Mouse (Mus musculus) urinary bladder, adult 18-20 months (tissue): ENCODE results near the gene Gm3409.
"Not testable (repeated sequence)": the region's sequence is repeated elsewhere in the genome, so short reads cannot be mapped to it uniquely, and the experiment has no call there.

Source experiments
- DNase-seq, 2 experiments: peaks; one replicate each; pipeline ENCODE4 v3.0.0; 2022; ENCODE audit warnings: low spot score in 2 of 2, mixed read lengths in 2 of 2

The Gm3409 gene

DNA sequence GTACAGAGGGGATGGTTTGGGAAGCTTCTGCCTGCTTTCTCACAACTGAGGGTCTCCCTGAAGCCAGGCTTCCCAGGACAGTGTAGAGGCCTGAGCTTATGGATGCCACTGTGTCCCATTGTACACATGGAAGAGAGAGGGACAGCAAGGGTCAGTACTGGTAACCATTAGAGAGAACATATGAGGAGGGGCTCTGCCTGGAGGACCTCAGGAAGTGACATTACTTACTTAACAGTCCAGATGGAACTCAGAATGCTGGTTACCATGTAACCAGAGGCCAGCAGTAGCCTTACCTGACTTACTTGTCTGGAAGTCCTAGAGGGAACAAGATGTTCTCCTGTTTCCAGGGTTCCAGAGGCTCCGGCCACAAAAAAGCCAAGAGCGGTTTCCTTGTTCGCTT lies at the start of gene Gm3409:
Gene Gm3409, plus strand, starts transcription at position 301 of the 400 bp plus-strand sequence.
- DNase-seq, result not testable (repeated sequence)

DNA sequence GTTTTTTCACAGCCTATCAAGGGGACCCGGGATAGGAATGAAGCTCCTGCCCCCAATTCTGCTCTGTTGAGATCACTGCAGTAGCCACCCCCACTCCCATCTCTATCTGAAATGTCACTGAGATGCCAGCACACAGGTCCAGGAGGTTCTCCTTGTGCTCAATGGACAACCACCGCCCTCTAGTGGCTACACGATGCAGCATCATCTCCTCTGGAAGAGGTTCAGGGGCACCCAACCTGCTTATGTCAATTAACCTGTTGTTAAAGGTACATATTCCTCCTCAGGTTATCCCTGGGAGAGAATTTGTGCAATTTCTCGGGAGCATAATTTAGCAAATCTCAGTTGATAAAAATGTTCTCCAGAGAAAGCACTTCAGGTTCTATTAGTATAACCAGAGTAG lies 48.5 kb upstream of the Gm3409 start:
- not testable (repeated sequence) for DNase-seq

DNA sequence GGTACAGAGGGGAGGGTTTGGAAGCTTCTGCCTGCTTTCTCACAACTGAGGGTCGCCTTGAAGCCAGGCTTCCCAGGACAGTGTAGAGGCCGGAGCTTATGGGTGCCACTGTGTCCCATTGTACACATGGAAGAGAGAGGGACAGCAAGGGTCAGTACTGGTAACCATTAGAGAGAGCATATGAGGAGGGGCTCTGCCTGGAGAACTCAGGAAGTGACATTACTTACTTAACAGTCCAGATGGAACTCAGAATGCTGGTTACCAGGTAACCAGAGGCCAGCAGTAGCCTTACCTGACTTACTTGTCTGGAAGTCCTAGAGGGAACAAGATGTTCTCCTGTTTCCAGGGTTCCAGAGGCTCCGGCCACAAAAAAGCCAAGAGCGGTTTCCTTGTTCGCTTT lies 46.4 kb upstream of the Gm3409 start, which contains the start of gene Gm6370:
Gene Gm6370, plus strand, starts transcription at position 301 of the 400 bp plus-strand sequence.
- DNase-seq, result not testable (repeated sequence)

DNA sequence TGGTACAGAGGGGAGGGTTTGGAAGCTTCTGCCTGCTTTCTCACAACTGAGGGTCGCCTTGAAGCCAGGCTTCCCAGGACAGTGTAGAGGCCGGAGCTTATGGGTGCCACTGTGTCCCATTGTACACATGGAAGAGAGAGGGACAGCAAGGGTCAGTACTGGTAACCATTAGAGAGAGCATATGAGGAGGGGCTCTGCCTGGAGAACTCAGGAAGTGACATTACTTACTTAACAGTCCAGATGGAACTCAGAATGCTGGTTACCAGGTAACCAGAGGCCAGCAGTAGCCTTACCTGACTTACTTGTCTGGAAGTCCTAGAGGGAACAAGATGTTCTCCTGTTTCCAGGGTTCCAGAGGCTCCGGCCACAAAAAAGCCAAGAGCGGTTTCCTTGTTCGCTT lies 35.3 kb upstream of the Gm3409 start, which contains the start of gene 4930449I24Rik:
Gene 4930449I24Rik, plus strand, starts transcription at position 301 of the 400 bp plus-strand sequence.
- DNase-seq, result not testable (repeated sequence)

DNA sequence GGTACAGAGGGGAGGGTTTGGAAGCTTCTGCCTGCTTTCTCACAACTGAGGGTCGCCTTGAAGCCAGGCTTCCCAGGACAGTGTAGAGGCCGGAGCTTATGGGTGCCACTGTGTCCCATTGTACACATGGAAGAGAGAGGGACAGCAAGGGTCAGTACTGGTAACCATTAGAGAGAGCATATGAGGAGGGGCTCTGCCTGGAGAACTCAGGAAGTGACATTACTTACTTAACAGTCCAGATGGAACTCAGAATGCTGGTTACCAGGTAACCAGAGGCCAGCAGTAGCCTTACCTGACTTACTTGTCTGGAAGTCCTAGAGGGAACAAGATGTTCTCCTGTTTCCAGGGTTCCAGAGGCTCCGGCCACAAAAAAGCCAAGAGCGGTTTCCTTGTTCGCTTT lies 23.6 kb upstream of the Gm3409 start, which contains the start of gene Gm3402:
Gene Gm3402, plus strand, starts transcription at position 301 of the 400 bp plus-strand sequence.
- DNase-seq, result not testable (repeated sequence)

DNA sequence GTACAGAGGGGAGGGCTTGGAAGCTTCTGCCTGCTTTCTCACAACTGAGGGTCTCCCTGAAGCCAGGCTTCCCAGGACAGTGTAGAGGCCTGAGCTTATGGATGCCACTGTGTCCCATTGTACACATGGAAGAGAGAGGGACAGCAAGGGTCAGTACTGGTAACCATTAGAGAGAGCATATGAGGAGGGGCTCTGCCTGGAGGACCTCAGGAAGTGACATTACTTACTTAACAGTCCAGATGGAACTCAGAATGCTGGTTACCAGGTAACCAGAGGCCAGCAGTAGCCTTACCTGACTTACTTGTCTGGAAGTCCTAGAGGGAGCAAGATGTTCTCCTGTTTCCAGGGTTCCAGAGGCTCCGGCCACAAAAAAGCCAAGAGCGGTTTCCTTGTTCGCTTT lies 11.9 kb upstream of the Gm3409 start, which contains the start of gene Gm3404:
Gene Gm3404, plus strand, starts transcription at position 301 of the 400 bp plus-strand sequence.
- not testable (repeated sequence) for DNase-seq

DNA sequence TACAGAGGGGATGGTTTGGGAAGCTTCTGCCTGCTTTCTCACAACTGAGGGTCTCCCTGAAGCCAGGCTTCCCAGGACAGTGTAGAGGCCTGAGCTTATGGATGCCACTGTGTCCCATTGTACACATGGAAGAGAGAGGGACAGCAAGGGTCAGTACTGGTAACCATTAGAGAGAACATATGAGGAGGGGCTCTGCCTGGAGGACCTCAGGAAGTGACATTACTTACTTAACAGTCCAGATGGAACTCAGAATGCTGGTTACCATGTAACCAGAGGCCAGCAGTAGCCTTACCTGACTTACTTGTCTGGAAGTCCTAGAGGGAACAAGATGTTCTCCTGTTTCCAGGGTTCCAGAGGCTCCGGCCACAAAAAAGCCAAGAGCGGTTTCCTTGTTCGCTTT lies 18.4 kb downstream of the Gm3409 start, which contains the start of gene Gm3415:
Gene Gm3415, plus strand, starts transcription at position 301 of the 400 bp plus-strand sequence.
- DNase-seq, result not testable (repeated sequence)

DNA sequence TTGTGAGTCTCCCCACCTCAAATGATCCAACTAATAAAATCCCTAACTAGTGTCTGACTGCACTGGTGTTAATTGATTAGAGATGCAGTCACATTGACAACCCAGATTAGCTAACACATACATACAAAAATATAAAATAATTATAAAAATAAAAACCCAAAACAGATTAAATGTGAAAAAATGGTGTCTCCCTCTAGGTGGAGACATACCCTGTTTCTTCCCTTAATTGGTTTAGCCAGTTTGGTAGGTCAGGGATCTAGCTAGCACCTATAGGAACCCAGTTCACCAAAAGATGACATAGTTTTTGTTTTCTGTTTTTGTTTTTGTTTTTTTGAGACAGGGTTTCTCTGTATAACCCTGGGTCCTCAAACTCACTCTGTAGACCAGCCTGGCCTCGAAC lies 26.8 kb downstream of the Gm3409 start:
- no peak for DNase-seq

DNA sequence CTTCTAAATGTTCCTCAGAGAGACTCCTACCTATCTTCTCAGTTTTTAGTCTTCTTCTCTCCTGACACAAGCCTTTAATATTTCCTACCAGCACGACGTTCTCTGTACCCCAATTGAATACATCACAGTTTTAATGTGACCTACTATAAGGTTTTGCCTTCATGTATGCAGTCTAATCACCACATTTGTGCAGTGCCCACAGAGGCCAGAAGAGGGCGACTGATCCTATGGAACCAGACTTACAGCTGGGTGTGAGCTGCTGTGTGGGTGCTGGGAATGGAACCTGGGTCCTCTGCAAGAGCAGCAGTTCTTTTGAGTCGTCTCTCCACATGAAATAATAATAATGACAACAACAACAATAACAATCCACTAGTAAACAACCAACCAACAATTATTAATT lies 29.6 kb downstream of the Gm3409 start:
- DNase-seq, result no peak

DNA sequence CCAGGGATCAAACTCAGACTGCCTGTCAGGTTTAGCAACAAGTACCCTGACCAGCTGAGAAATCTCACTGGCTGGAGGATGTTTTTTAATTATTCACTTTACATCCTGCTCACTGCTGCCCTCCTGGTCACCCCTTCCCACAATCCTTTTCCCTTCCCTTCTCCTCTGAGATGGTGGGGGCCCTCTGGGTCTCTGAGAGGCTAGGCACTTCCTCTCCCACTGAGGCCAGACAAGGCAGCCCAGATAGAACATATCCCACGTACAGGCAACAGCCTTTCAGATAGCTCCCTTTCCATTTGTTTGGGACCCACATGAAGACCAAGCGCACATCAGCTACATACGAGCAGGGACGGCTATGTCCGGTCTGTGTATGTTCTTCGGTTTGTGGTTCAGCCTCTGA lies 32.7 kb downstream of the Gm3409 start:
- DNase-seq, result not testable (repeated sequence)

DNA sequence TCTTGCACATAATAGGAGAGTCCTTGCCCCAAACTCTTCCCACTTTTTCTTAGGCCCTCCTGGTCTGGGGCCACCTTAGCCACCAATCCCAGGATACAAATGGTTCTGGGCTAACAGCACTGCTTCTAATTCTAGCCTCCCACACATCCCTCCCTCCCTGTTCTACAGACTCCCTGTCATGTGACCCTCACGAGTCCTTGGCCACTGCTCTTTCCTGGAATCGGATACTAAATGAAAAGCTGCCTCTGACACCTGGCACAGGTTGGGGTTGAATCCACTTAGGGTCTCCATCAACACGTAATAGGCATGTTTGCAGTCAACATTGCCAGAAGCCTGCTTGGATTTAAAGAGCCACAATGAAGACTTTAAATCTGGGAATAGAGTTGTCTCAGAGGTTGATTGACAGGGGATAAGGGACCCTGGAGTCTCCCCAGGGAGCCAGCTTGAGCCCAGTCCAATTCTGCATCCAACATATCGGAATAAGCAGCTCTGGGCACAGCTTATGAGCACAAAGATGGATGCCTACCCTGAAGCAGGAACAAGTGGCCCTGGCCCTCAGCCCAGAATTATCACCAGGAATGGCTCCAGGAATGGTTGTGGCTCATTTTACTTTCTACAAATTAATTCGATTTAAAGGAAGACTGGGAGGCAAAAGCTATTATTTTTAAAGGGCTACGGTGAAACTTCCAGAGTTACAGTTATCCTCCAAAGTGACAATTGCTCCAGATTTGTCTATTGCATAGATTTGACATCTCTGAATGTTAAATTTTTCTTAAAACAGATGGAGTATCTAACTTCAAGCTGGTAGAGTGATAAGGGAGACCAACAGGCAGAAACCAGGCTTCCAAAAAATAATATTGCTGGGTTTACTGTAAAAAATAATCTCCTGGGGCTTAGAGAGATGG lies 34.6 kb downstream of the Gm3409 start:
- DNase-seq, result not testable (repeated sequence)

DNA sequence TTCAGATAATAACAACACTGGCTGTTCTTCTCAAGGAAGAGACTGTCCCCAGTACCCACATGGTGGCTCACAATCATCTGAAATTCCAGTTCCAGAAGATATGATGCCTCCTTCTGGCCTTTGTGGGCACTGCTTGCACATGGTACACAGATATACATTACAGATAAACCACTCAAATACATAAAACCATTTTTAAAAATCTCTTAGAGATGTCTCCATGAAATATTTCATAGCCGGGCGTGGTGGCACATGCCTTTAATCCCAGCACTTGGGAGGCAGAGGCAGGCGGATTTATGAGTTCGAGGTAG lies 35.2 kb downstream of the Gm3409 start:
- not testable (repeated sequence) for DNase-seq

DNA sequence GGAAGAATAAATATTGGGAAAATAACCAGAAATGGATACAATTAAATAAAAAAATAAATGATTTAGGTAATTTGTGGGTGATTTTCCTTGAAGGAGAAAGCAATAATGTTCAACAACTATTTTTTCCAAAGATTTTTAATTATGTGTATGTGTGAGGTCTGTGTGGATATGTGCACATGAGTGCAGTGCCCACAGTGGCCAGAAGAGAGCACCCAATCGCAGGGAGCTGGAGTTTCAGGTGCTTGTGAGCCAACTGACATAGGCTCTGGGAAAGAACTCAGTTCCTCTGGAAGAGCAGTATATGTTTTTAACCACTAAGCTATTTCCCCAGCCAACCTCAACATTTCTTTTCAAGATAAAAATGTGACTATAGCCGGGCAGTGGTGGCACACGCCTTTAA lies 39.2 kb downstream of the Gm3409 start:
- DNase-seq, result no peak

DNA sequence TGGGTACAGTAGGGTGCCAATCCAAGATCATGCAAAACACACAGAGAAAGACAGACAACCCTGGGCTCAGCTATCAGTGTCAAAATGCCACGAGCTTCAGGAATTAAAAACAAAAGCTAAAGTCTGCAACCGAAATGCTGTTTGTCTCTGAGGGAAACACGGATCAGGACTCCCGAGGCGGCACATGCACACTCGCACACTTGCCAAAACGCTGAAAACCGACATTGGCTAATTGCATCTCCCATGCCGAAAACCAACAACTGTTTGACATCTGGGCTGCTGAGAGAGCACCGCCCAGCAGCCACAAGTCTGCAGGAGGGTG lies 46.7 kb downstream of the Gm3409 start:
- DNase-seq, result no peak

DNA sequence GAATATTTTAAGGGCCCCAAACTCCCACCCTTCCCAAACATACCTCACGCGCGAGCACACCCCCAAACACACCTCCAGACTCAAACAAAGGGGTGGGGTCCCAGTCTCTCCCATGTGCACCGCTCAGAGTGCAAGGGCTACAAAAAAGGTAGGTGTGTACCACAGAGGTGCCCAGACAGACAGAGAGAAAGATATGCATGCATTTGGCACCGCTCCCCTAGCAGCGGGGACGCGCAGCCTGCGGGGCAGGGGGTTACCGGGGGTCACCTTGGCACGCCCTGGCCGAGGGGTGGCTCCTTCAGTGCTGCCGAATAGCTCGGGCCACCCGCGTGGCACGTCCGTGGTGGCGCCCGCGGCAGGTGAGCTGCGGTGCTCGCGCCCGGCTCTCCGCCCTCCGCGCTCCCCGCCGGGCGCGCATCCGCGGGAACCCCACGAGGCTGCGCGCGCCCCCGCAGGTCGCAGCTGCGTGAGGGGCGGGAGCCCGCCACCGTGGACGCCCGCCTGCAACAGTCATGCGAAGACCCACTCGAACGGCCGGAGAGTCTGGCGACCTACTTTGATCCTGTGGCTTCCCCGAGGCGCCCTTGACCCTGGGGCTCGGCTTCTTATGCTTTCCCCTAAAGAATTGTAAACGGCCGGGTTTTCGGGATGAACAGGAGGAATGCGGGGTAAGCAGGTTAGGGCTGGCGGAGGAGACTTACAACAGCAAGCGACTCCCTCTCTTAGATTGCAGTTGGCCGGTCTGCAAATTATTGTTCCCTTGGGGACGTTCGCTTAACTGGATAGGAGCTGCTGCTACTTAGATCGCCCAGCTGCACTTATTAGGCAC lies 47.2 kb downstream of the Gm3409 start, which contains the start of gene Gpr12:
Gene Gpr12, minus strand, starts transcription at position 762 of the 829 bp plus-strand sequence.
- no peak for DNase-seq

DNA sequence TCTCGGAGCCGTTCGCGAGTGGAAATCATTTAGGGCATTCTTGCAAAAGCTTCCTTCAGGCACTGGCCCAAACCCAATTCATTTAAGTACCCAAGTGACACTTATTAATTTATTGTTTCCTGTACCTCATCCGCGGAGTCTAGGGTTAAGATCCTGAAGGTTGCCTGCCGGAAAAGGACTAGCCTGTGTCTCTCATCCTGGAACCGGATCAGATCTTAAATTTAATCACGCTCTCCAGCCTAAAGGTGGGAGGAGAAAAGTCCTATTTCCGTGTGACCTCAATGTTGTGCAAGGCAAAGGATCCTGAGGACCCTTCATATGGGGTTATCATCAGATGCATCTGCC lies 47.8 kb downstream of the Gm3409 start:
- no peak for DNase-seq

DNA sequence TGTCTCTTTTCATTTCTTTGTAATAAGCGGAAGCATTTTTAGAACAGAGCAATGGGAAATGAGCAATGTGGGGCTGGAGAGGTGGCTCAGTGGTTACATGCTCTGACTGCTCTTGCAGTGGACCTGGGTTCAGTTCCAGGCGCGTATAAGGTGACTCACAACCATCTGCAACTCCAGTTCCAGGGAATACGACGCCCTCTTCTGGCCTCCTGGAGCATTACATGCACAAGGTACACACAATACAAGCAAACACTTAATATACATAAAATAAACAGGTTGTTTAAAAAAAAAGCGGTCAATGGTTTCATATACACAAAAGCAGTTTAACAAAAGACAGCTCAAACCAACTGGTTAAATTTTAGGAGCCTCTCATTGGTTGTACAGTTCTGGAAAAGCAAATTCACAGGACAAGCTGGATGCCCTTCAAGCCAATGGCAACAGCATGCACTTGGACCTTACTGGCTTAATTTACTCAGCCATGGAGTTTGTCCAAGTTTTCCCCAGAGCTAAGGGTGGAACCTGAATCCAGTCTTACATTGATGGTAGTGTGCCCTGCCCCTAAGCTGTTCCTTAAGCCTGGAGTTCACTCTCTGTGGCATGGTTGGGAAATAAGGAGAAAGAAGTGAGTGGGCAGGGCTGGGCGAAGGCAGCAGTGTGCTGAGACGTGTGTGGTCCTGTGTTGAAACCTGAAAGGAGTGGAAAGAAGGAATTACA lies 49.1 kb downstream of the Gm3409 start:
- no peak for DNase-seq
